Mouse (Mus musculus) layer of hippocampus, postnatal 10 days (tissue): ENCODE measurements around the gene Mtnr1b. TPM values are rescaled to one million over a fixed set of nuclear protein-coding genes. Genes with fewer than 3 reads are reported as not detected.

Source experiments
- DNase-seq, 2 experiments: peaks; one replicate each; pipeline ENCODE4 v3.0.0; 2021; ENCODE audit warnings: low spot score in 2 of 2
- total RNA-seq, 2 experiments: library from RNA; stranded (reverse); gene quantifications; 2 replicates each; pipeline ENCODE4 v1.2.3; 2021

Gene Mtnr1b
- total RNA-seq, 2 experiments from 2014 or later: not detected

- no peak for DNase-seq
Observed at GRCm38 (mm10) chr9:15802413-15803027, 71.8 kb downstream of the Mtnr1b start.

- DNase-seq: no peak
Observed at GRCm38 (mm10) chr9:15800402-15800801, 74.0 kb downstream of the Mtnr1b start.

- no peak for DNase-seq
Observed at GRCm38 (mm10) chr9:15794408-15794807, 79.9 kb downstream of the Mtnr1b start.

GRCm38 (mm10) chr9:15792076-15792475 is 82.3 kb downstream of the Mtnr1b start:
- DNase-seq: no peak

- no peak for DNase-seq
Observed at GRCm38 (mm10) chr9:15786610-15787009, 87.7 kb downstream of the Mtnr1b start.

- DNase-seq: no peak
Observed at GRCm38 (mm10) chr9:15786192-15786591, 88.2 kb downstream of the Mtnr1b start.

GRCm38 (mm10) chr9:15781936-15782335 is 92.4 kb downstream of the Mtnr1b start:
- DNase-seq: no peak

GRCm38 (mm10) chr9:15774911-15775310 is 99.4 kb downstream of the Mtnr1b start:
- no peak for DNase-seq

Other genes with a start within 250 kb of the Mtnr1b start
- 1 to 10 TPM; 1.6 to 1.8 TPM for gene Deup1, start 246.6 kb downstream of the Mtnr1b start, total RNA-seq
- 10 to 100 TPM; 47.5 to 49.1 TPM for gene Slc36a4, start 164.8 kb downstream of the Mtnr1b start, total RNA-seq